Mouse (Mus musculus): ENCODE results near the gene Zfp708. TPM values are rescaled to one million over a fixed set of nuclear protein-coding genes. Genes with fewer than 3 reads are reported as not detected.

The Zfp708 gene
- polyA plus RNA-seq, 1 experiment from 2014 or later: 7.1 TPM

- peaks cover 3% of the 10 kb centered on the region for H3K4me1 ChIP-seq (ENCODE audit: control insufficient read depth, insufficient read depth, low read depth, low read length)
- H3K9me3 ChIP-seq (ENCODE audit: control insufficient read depth, low read length): 0 out of 2 replicates have a peak, but pooled peaks cover 2% of the 10 kb centered on the region
- H3K27me3 ChIP-seq (replicated peaks; ENCODE audit: control insufficient read depth, insufficient read depth, low read length): no peaks in the 10 kb centered on the region
- peak within 1 kb of the TSS; percentile 69 for H3K9ac ChIP-seq (ENCODE audit: low read depth, low read length)
- peaks cover 2% of the 10 kb centered on the region; the same call in 1 of the 2 replicates for H3K36me3 ChIP-seq (ENCODE audit: control insufficient read depth, insufficient read depth, low read length)
- 0% methylated on average over 17 of the region's 17 CpGs for WGBS
- peak within 1 kb of the TSS; percentile 72 for H3K27ac ChIP-seq (ENCODE audit: low read depth, low read length)
- peak within 1 kb of the TSS; percentile 54 for H3K4me3 ChIP-seq (ENCODE audit: low read length)
- peak within 1 kb of the TSS; percentile 86 for H3K4me2 ChIP-seq (ENCODE audit: low read length)
- ATAC-seq: peak; percentile 99
Observed at GRCm38 (mm10) chr13:67108194-67108820, 10.5 kb upstream of the Zfp708 start, which contains the start of gene Gm28557. Gene Gm28557, minus strand, starts transcription at chr13:67108604.

GRCm38 (mm10) chr13:67107681-67108080, 9.9 kb upstream of the Zfp708 start:
- peaks cover 3% of the 10 kb centered on the region for H3K4me1 ChIP-seq (ENCODE audit: control insufficient read depth, insufficient read depth, low read depth, low read length)
- H3K9ac ChIP-seq (ENCODE audit: low read depth, low read length): peak overlapping the region; percentile 69
- H3K4me2 ChIP-seq (ENCODE audit: low read length): peak overlapping the region; percentile 86
- H3K4me3 ChIP-seq (ENCODE audit: low read length): peak overlapping the region; percentile 54
- no peak overlapping the region for H3K27ac ChIP-seq (ENCODE audit: low read depth, low read length)
- peaks cover 2% of the 10 kb centered on the region; the same call in 1 of the 2 replicates for H3K36me3 ChIP-seq (ENCODE audit: control insufficient read depth, insufficient read depth, low read length)
- 65% methylated on average over 9 of the region's 9 CpGs for WGBS
- ATAC-seq: no peak
- H3K9me3 ChIP-seq (ENCODE audit: control insufficient read depth, low read length): 0 out of 2 replicates have a peak, but pooled peaks cover 2% of the 10 kb centered on the region
- H3K27me3 ChIP-seq (replicated peaks; ENCODE audit: control insufficient read depth, insufficient read depth, low read length): no peaks in the 10 kb centered on the region

- Histone ChIP-seq H3K36me3 (ENCODE audit: control insufficient read depth, insufficient read depth, low read length) (no peaks in the 10 kb centered on the region), H3K9me3 (ENCODE audit: control insufficient read depth, low read length) (no peaks in the 10 kb centered on the region), H3K9ac (ENCODE audit: low read depth, low read length) (no peak overlapping the region), H3K27ac (ENCODE audit: low read depth, low read length) (no peak overlapping the region), H3K4me2 (ENCODE audit: low read length) (no peak overlapping the region), H3K4me3 (ENCODE audit: low read length) (no peak overlapping the region), H3K27me3 (replicated peaks; ENCODE audit: control insufficient read depth, insufficient read depth, low read length) (no peaks in the 10 kb centered on the region), H3K4me1 (ENCODE audit: control insufficient read depth, insufficient read depth, low read depth, low read length) (no peaks in the 10 kb centered on the region)
- 82% methylated on average over 1 of the region's 1 CpGs for whole genome bisulfite sequencing
- no peak for ATAC-seq
Observed at GRCm38 (mm10) chr13:67090154-67090553, 7.6 kb downstream of the Zfp708 start.

- peak overlapping the region; percentile 66; the same call in 1 of the 2 replicates for H3K27ac ChIP-seq (ENCODE audit: low read depth, low read length)
- peak overlapping the region; percentile 74; the same call in 1 of the 2 replicates for H3K4me3 ChIP-seq (ENCODE audit: low read length)
- ATAC-seq: no peak
- peaks cover 1% of the 10 kb centered on the region; the same call in 1 of the 2 replicates for H3K9me3 ChIP-seq (ENCODE audit: control insufficient read depth, low read length)
- WGBS: 78% methylated on average over 1 of the region's 1 CpGs
- peak overlapping the region; percentile 79 for H3K9ac ChIP-seq (ENCODE audit: low read depth, low read length)
- H3K4me1 ChIP-seq (ENCODE audit: control insufficient read depth, insufficient read depth, low read depth, low read length): peaks cover 7% of the 10 kb centered on the region
- peaks cover 6% of the 10 kb centered on the region for H3K36me3 ChIP-seq (ENCODE audit: control insufficient read depth, insufficient read depth, low read length)
- no peaks in the 10 kb centered on the region for H3K27me3 ChIP-seq (replicated peaks; ENCODE audit: control insufficient read depth, insufficient read depth, low read length)
- peak overlapping the region; percentile 72 for H3K4me2 ChIP-seq (ENCODE audit: low read length)
Observed at GRCm38 (mm10) chr13:67081946-67082345, 15.8 kb downstream of the Zfp708 start.

- Histone ChIP-seq H3K4me1 (ENCODE audit: control insufficient read depth, insufficient read depth, low read depth, low read length) (peaks cover 7% of the 10 kb centered on the region), H3K36me3 (ENCODE audit: control insufficient read depth, insufficient read depth, low read length) (peaks cover 7% of the 10 kb centered on the region), H3K4me2 (ENCODE audit: low read length) (peak overlapping the region; percentile 72), H3K9me3 (ENCODE audit: control insufficient read depth, low read length) (peaks cover 6% of the 10 kb centered on the region; the same call in 1 of the 2 replicates), H3K4me3 (ENCODE audit: low read length) (peak overlapping the region; percentile 74), H3K27me3 (replicated peaks; ENCODE audit: control insufficient read depth, insufficient read depth, low read length) (no peaks in the 10 kb centered on the region), H3K27ac (ENCODE audit: low read depth, low read length) (peak overlapping the region; percentile 66), H3K9ac (ENCODE audit: low read depth, low read length) (peak overlapping the region; percentile 79)
- peak; percentile 99 for ATAC-seq
- under 1% methylated on average over 24 of the region's 24 CpGs for WGBS
Observed at GRCm38 (mm10) chr13:67081142-67081713, 16.5 kb downstream of the Zfp708 start.

GRCm38 (mm10) chr13:67077244-67077643, 20.5 kb downstream of the Zfp708 start:
- Histone ChIP-seq H3K4me2 (ENCODE audit: low read length) (no peak overlapping the region), H3K27me3 (replicated peaks; ENCODE audit: control insufficient read depth, insufficient read depth, low read length) (no peaks in the 10 kb centered on the region), H3K4me1 (ENCODE audit: control insufficient read depth, insufficient read depth, low read depth, low read length) (peaks cover 7% of the 10 kb centered on the region), H3K27ac (ENCODE audit: low read depth, low read length) (no peak overlapping the region), H3K9me3 (ENCODE audit: control insufficient read depth, low read length) (peaks cover 15% of the 10 kb centered on the region), H3K4me3 (ENCODE audit: low read length) (no peak overlapping the region), H3K9ac (ENCODE audit: low read depth, low read length) (no peak overlapping the region), H3K36me3 (ENCODE audit: control insufficient read depth, insufficient read depth, low read length) (peaks cover 29% of the 10 kb centered on the region)
- WGBS: 98% methylated on average over 2 of the region's 2 CpGs
- no peak for ATAC-seq

- Histone ChIP-seq H3K9me3 (ENCODE audit: control insufficient read depth, low read length) (peaks cover 34% of the 10 kb centered on the region), H3K27me3 (replicated peaks; ENCODE audit: control insufficient read depth, insufficient read depth, low read length) (no peaks in the 10 kb centered on the region), H3K36me3 (ENCODE audit: control insufficient read depth, insufficient read depth, low read length) (peaks cover 54% of the 10 kb centered on the region), H3K4me3 (ENCODE audit: low read length) (no peak overlapping the region), H3K27ac (ENCODE audit: low read depth, low read length) (no peak overlapping the region), H3K4me1 (ENCODE audit: control insufficient read depth, insufficient read depth, low read depth, low read length) (no peaks in the 10 kb centered on the region), H3K4me2 (ENCODE audit: low read length) (no peak overlapping the region), H3K9ac (ENCODE audit: low read depth, low read length) (no peak overlapping the region)
- ATAC-seq: no peak
- 100% methylated on average over 2 of the region's 2 CpGs for WGBS
Observed at GRCm38 (mm10) chr13:67072786-67073185, 25.0 kb downstream of the Zfp708 start.

- 91% methylated on average over 8 of the region's 8 CpGs for WGBS
- Histone ChIP-seq H3K27ac (ENCODE audit: low read depth, low read length) (no peak overlapping the region), H3K36me3 (ENCODE audit: control insufficient read depth, insufficient read depth, low read length) (peaks cover 20% of the 10 kb centered on the region), H3K4me2 (ENCODE audit: low read length) (no peak overlapping the region), H3K4me3 (ENCODE audit: low read length) (no peak overlapping the region), H3K4me1 (ENCODE audit: control insufficient read depth, insufficient read depth, low read depth, low read length) (peaks cover under 1% of the 10 kb centered on the region; the same call in 1 of the 2 replicates), H3K27me3 (replicated peaks; ENCODE audit: control insufficient read depth, insufficient read depth, low read length) (no peaks in the 10 kb centered on the region), H3K9ac (ENCODE audit: low read depth, low read length) (no peak overlapping the region), H3K9me3 (ENCODE audit: control insufficient read depth, low read length) (peaks cover 16% of the 10 kb centered on the region)
- no peak for ATAC-seq
Observed at GRCm38 (mm10) chr13:67065386-67065785, 32.4 kb downstream of the Zfp708 start.

- Histone ChIP-seq H3K27me3 (replicated peaks; ENCODE audit: control insufficient read depth, insufficient read depth, low read length) (no peaks in the 10 kb centered on the region), H3K4me1 (ENCODE audit: control insufficient read depth, insufficient read depth, low read depth, low read length) (peaks cover 6% of the 10 kb centered on the region), H3K27ac (ENCODE audit: low read depth, low read length) (no peak overlapping the region), H3K4me3 (ENCODE audit: low read length) (no peak overlapping the region), H3K4me2 (ENCODE audit: low read length) (no peak overlapping the region), H3K36me3 (ENCODE audit: control insufficient read depth, insufficient read depth, low read length) (no peaks in the 10 kb centered on the region), H3K9me3 (ENCODE audit: control insufficient read depth, low read length) (peaks cover 3% of the 10 kb centered on the region; the same call in 1 of the 2 replicates), H3K9ac (ENCODE audit: low read depth, low read length) (no peak overlapping the region)
- 64% methylated on average over 7 of the region's 7 CpGs for WGBS
- no peak for ATAC-seq
Observed at GRCm38 (mm10) chr13:67062427-67062826, 35.3 kb downstream of the Zfp708 start.

Data from hindbrain, embryonic 16.5 days (tissue).